Mouse (Mus musculus) R1 (cell line): ENCODE data around the gene Fntb.

Experiments
- DNase-seq: peaks from one replicate; pipeline ENCODE4 v3.0.0-alpha.2; 2018; ENCODE audit warnings: low read depth, low spot score

Gene Fntb

GRCm38 (mm10) chr12:76765354-76765851 is at the start of gene Fntb, which contains the start of gene Churc1:
Gene Fntb, plus strand, starts transcription at chr12:76765589.
Gene Churc1, plus strand, starts transcription at chr12:76765538.
- DNase-seq = peak; percentile 99

GRCm38 (mm10) chr12:76718384-76718783 is 47.0 kb upstream of the Fntb start:
- DNase-seq = no peak

- no peak for DNase-seq
These were observed 44.8 kb upstream of the Fntb start for GRCm38 (mm10) chr12:76720572-76720971.

- no peak for DNase-seq
These were observed 43.4 kb upstream of the Fntb start for GRCm38 (mm10) chr12:76722026-76722425.

GRCm38 (mm10) chr12:76727955-76728354 is 37.4 kb upstream of the Fntb start:
- no peak for DNase-seq

GRCm38 (mm10) chr12:76750866-76751459 is 14.4 kb upstream of the Fntb start:
- DNase-seq = no peak

GRCm38 (mm10) chr12:76752652-76753318 is 12.6 kb upstream of the Fntb start:
- DNase-seq = peak; percentile 83

- no peak for DNase-seq
These were observed 677 bp downstream of the Fntb start for GRCm38 (mm10) chr12:76765901-76766630.

- DNase-seq = no peak
These were observed 5.6 kb downstream of the Fntb start for GRCm38 (mm10) chr12:76770841-76771500.

GRCm38 (mm10) chr12:76771540-76771939 is 6.2 kb downstream of the Fntb start:
- no peak for DNase-seq

GRCm38 (mm10) chr12:76774652-76775051 is 9.3 kb downstream of the Fntb start:
- DNase-seq = no peak

GRCm38 (mm10) chr12:76775132-76775531 is 9.7 kb downstream of the Fntb start:
- no peak for DNase-seq

- DNase-seq = no peak
These were observed 11.5 kb downstream of the Fntb start for GRCm38 (mm10) chr12:76776898-76777297.

- DNase-seq = peak; percentile 57
These were observed 12.5 kb downstream of the Fntb start for GRCm38 (mm10) chr12:76777845-76778244.

GRCm38 (mm10) chr12:76778305-76779083 is 13.1 kb downstream of the Fntb start:
- DNase-seq = no peak

- no peak for DNase-seq
These were observed 14.6 kb downstream of the Fntb start for GRCm38 (mm10) chr12:76779951-76780350.

GRCm38 (mm10) chr12:76780639-76781468 is 15.5 kb downstream of the Fntb start:
- DNase-seq = no peak

GRCm38 (mm10) chr12:76784056-76784619 is 18.7 kb downstream of the Fntb start:
- no peak for DNase-seq

- no peak for DNase-seq
These were observed 25.2 kb downstream of the Fntb start for GRCm38 (mm10) chr12:76790446-76791084.
